Mouse (Mus musculus) olfactory bulb, adult 2 months (tissue): ENCODE measurements around the gene Rpl39l. TPM values are rescaled to one million over a fixed set of nuclear protein-coding genes. Genes with fewer than 3 reads are reported as not detected.
"Not testable (repeated sequence)": the region's sequence is repeated elsewhere in the genome, so short reads cannot be mapped to it uniquely, and the experiment has no call there.

Source experiments
- H3K27ac ChIP-seq: fragments of 200-500 bp; 2 replicates; pipeline ENCODE4 v1.5.1; 2012; ENCODE audit warnings: low read depth, low read length; ENCODE audit not compliant: insufficient read depth
- H3K4me1 ChIP-seq: fragments of 200-500 bp; 2 replicates; pipeline ENCODE4 v1.6.1; 2012; ENCODE audit warnings: low read length; ENCODE audit not compliant: control insufficient read depth, insufficient read depth
- H3K4me3 ChIP-seq: fragments of 200-500 bp; 2 replicates; pipeline ENCODE4 v1.5.1; 2012; ENCODE audit warnings: mild to moderate bottlenecking, low read depth, low read length, moderate library complexity; ENCODE audit not compliant: insufficient read depth
- CTCF ChIP-seq: fragments of 200-500 bp; IDR thresholded peaks from 2 replicates; pipeline ENCODE4 v1.5.1; 2012; ENCODE audit warnings: low read depth, mild to moderate bottlenecking, low read length, moderate library complexity; ENCODE audit not compliant: insufficient read depth
- POLR2A ChIP-seq: fragments of 200-500 bp; IDR thresholded peaks from 2 replicates; pipeline ENCODE4 v1.6.1; 2012; ENCODE audit warnings: mild to moderate bottlenecking, low read depth, low read length, moderate library complexity; ENCODE audit not compliant: insufficient read depth
- WGBS: fragments of 180-500 bp; shearing (Covaris S2); methylation state at CpG from one replicate; pipeline ENCODE4 v1.1.7; 2018; 5-methylcytosine and 5-hydroxymethylcytosine counted together
- polyA plus RNA-seq: library from polyadenylated mRNA; stranded (reverse); fragments of >200 nt; gene quantifications from 2 replicates; pipeline ENCODE4 v1.2.4, GENCODE M21; 2012; ENCODE audit warnings: low replicate concordance; ENCODE audit not compliant: missing spikeins, insufficient read depth, insufficient read length

Gene Rpl39l
- polyA plus RNA-seq: not detected in 2 replicates

- Histone ChIP-seq H3K4me1 (no peaks in the 10 kb centered on the region), H3K4me3 (no peak within 1 kb of the TSS), H3K27ac (no peak within 1 kb of the TSS)
- no peak for TF ChIP-seq POLR2A
- TF ChIP-seq CTCF: no peak
- 88% methylated on average over 22 of the region's 22 CpGs for WGBS
Observed at GRCm38 (mm10) chr16:10170005-10170404, at the start of gene Rpl39l. Rpl39l (plus strand) TSS chr16:10170226.

GRCm38 (mm10) chr16:10127586-10127985 lies 42.4 kb upstream of the Rpl39l start:
- no peak overlapping the region for H3K4me3 ChIP-seq
- H3K27ac ChIP-seq: no peak overlapping the region
- WGBS: 90% methylated on average over 1 of the region's 1 CpGs
- no peaks in the 10 kb centered on the region for H3K4me1 ChIP-seq
- TF ChIP-seq CTCF: no peak
- TF ChIP-seq POLR2A: no peak

GRCm38 (mm10) chr16:10129052-10129911 lies 40.7 kb upstream of the Rpl39l start:
- no peaks in the 10 kb centered on the region for H3K4me1 ChIP-seq
- H3K4me3 ChIP-seq: no peak overlapping the region
- H3K27ac ChIP-seq: no peak overlapping the region
- 77% methylated on average over 2 of the region's 2 CpGs for WGBS
- no peak for TF ChIP-seq CTCF
- TF ChIP-seq POLR2A: no peak

- H3K4me1 ChIP-seq: no peaks in the 10 kb centered on the region
- no peak overlapping the region for H3K4me3 ChIP-seq
- no peak for TF ChIP-seq CTCF
- TF ChIP-seq POLR2A: no peak
- 88% methylated on average over 2 of the region's 2 CpGs for WGBS
- H3K27ac ChIP-seq: no peak overlapping the region
Observed at GRCm38 (mm10) chr16:10143166-10143565, 26.9 kb upstream of the Rpl39l start.

- H3K4me3 ChIP-seq: no peak overlapping the region
- no peaks in the 10 kb centered on the region for H3K4me1 ChIP-seq
- 91% methylated on average over 5 of the region's 5 CpGs for WGBS
- no peak overlapping the region for H3K27ac ChIP-seq
- TF ChIP-seq POLR2A: no peak
Observed at GRCm38 (mm10) chr16:10147401-10147800, 22.6 kb upstream of the Rpl39l start.

GRCm38 (mm10) chr16:10169123-10169905 lies 712 bp upstream of the Rpl39l start:
- Histone ChIP-seq H3K4me3 (no peak overlapping the region), H3K4me1 (no peaks in the 10 kb centered on the region), H3K27ac (no peak overlapping the region)
- TF ChIP-seq CTCF (no peak), POLR2A (no peak)
- WGBS: 85% methylated on average over 8 of the region's 8 CpGs

- TF ChIP-seq CTCF (no peak), POLR2A (no peak)
- Histone ChIP-seq H3K4me3 (no peak overlapping the region), H3K4me1 (no peaks in the 10 kb centered on the region), H3K27ac (no peak overlapping the region)
- 90% methylated on average over 4 of the region's 4 CpGs for WGBS
Observed at GRCm38 (mm10) chr16:10171276-10171675, 1.2 kb downstream of the Rpl39l start.

- TF ChIP-seq CTCF (no peak), POLR2A (no peak)
- no peak overlapping the region for H3K4me3 ChIP-seq
- H3K27ac ChIP-seq: no peak overlapping the region
- 78% methylated on average over 3 of the region's 3 CpGs for WGBS
- no peaks in the 10 kb centered on the region for H3K4me1 ChIP-seq
Observed at GRCm38 (mm10) chr16:10172179-10172820, 2.3 kb downstream of the Rpl39l start.

GRCm38 (mm10) chr16:10187461-10187860 lies 17.4 kb downstream of the Rpl39l start:
- not testable (repeated sequence) for H3K27ac ChIP-seq, H3K4me3 ChIP-seq, H3K4me1 ChIP-seq
- WGBS: 96% methylated on average over 10 of the region's 10 CpGs
